Mouse (Mus musculus): ENCODE data around the gene Drd2. TPM values are rescaled to one million over a fixed set of nuclear protein-coding genes. Genes with fewer than 3 reads are reported as not detected.

Gene Drd2
- not detected in 2 replicates for polyA plus RNA-seq (2012; ENCODE audit: low replicate concordance)

DNA sequence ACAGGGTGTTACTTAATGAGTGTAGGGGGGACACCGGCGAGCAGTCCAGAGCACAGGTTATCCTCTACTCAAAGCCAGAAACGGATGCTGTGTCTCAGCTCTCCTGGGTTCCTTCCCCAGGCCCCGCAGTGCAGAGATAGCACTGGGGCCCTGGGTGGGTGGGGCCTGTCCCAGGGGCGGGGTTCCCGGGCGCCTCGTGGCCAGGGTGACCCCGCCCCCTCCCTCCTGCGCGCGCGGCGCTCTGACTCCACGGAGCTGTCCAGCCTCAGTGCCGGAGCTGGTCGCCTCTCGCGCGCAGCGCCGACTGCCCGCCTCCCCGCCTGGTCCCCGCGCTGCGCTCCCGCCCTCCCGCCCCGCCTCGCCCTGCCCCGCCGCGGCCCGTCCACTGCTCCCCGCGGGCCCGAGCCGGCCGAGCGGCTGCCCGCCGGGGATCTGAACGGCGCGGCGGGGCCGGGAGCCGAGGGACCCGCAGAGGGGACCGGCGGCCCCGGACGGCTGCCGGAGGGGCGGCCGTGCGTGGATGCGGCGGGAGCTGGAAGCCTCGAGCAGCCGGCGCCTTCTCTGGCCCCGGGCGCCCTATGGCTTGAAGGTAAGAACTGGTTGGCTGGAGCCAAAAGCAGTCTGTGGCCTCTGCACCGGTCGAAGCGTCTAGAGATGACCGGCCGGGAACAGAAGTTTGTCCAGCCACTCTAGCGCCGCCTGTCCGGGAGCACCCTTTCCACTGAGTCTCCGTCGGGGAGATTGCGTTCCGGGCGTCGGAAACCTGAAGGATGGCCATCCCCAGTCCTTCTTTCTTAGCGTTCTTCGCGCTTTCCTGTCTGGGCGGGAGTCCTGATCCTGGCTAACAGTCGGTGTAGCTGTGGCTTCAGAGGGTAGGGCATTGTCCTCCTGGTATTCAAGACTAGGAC lies at the start of gene Drd2:
TSS of gene Drd2 (plus strand) at position 492 of the 908 bp plus-strand sequence.

DNA sequence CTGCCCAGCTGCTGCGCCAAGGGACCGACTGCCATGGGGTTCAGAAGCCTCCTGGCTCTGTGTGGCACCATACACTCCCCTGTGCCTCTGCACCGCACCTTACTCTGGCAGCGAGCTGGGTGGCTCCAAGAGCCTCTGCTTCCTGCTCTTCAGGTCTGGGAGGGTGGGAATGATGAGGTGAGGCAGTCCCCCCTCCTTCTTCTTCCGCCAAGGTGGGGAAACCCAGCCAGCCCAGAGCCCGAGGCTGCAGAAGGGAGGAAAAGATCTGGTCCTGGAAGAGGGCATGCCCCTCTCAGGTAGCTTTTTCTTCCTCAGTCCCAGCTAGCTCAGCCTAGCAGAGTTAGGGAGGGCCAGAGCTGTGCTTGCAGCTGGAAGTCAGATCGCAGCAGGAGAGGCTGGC lies 86.5 kb downstream of the Drd2 start, which contains the start of gene Ankk1:
TSS of gene Ankk1 (minus strand) at position 101 of the 400 bp plus-strand sequence.

Other genes with a start within 250 kb of the Drd2 start
- gene Gm4894, start 90.1 kb upstream of the Drd2 start, polyA plus RNA-seq (2012; ENCODE audit: low replicate concordance) = not detected in 2 replicates
- not detected in 2 replicates for gene Ankk1, start 86.4 kb downstream of the Drd2 start, polyA plus RNA-seq (2012; ENCODE audit: low replicate concordance)
- 0.05 and 0.09 TPM in 2 replicates for gene Ttc12, start 145.6 kb downstream of the Drd2 start, polyA plus RNA-seq (2012; ENCODE audit: low replicate concordance)